Mouse (Mus musculus) cortical plate, adult 2 months (tissue): ENCODE measurements around the gene Poll. TPM values are rescaled to one million over a fixed set of nuclear protein-coding genes. Genes with fewer than 3 reads are reported as not detected.

Experiments
- H3K27ac ChIP-seq: fragments of 200-500 bp; 2 replicates; pipeline ENCODE4 v1.5.1; 2012; ENCODE audit warnings: low read length, control low read depth, inconsistent platforms; ENCODE audit not compliant: insufficient read depth
- H3K4me1 ChIP-seq: fragments of 200-500 bp; 2 replicates; pipeline ENCODE4 v1.6.1; 2011; ENCODE audit warnings: low read length; ENCODE audit not compliant: control insufficient read depth, insufficient read depth
- H3K4me3 ChIP-seq: fragments of 200-500 bp; 2 replicates; pipeline ENCODE4 v1.5.1; 2011; ENCODE audit warnings: mild to moderate bottlenecking, low read length, control low read depth; ENCODE audit not compliant: insufficient read depth
- CTCF ChIP-seq: fragments of 200-500 bp; IDR thresholded peaks from 2 replicates; pipeline ENCODE4 v1.5.1; 2011; ENCODE audit warnings: mild to moderate bottlenecking, control low read depth, low read length; ENCODE audit not compliant: insufficient read depth; ENCODE audit errors: extremely low read depth
- POLR2A ChIP-seq: fragments of 200-500 bp; IDR thresholded peaks from 2 replicates; pipeline ENCODE4 v1.6.1; 2011; ENCODE audit warnings: mild to moderate bottlenecking, low read length, control low read depth; ENCODE audit not compliant: insufficient read depth; ENCODE audit errors: extremely low read depth
- polyA plus RNA-seq: library from polyadenylated mRNA; depleted of rRNA; stranded (reverse); fragments of >200 nt; gene quantifications from 2 replicates; pipeline ENCODE4 v1.2.3, GENCODE M21; 2012

Poll gene
- polyA plus RNA-seq, 1 experiment: 10.8 TPM

- H3K4me3 ChIP-seq: no peak overlapping the region
- no peak overlapping the region for H3K27ac ChIP-seq
- H3K4me1 ChIP-seq: peaks cover 2% of the 10 kb centered on the region; the same call in 1 of the 2 replicates
- TF ChIP-seq POLR2A (no peak), CTCF (no peak)
These were observed 19.1 kb upstream of the Poll start for GRCm38 (mm10) chr19:45579416-45579815.

- H3K4me1 ChIP-seq: peaks cover 2% of the 10 kb centered on the region; the same call in 1 of the 2 replicates
- H3K27ac ChIP-seq: no peak overlapping the region
- TF ChIP-seq CTCF (no peak), POLR2A (no peak)
- no peak overlapping the region for H3K4me3 ChIP-seq
These were observed 18.6 kb upstream of the Poll start for GRCm38 (mm10) chr19:45578976-45579375.

DNA sequence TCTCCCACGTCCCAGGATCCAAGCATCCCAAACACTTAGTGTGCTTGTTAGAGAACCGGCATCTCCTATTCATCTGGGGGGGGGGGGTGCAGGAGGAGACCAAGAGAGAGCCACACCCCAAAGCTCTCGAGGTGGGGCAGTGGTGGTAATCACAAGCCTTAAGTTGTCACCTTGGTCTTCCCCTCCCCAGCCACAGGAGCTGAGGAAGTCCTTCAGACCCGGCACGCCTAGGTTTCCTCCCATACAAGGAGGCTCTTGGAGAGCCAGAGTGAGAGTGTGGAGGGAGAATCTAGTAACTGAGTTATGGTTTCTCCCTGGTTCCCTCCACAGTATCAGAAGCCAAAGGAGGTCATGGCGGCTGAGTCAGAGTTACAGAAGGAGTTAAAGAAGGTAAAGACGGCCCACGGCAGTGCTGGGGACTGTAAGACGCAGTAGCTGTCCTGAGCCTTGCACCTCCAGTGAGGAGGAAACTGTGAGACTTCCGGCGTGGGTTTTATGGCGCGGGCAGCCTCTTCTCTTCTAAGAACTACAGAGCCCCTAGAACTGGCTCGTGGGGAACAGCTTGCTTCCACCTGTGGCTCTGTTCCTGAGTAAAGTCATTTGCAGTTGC, 16.9 kb upstream of the Poll start:
- H3K27ac ChIP-seq: no peak overlapping the region
- TF ChIP-seq CTCF (no peak), POLR2A (no peak)
- H3K4me1 ChIP-seq: peaks cover 2% of the 10 kb centered on the region; the same call in 1 of the 2 replicates
- no peak overlapping the region for H3K4me3 ChIP-seq

DNA sequence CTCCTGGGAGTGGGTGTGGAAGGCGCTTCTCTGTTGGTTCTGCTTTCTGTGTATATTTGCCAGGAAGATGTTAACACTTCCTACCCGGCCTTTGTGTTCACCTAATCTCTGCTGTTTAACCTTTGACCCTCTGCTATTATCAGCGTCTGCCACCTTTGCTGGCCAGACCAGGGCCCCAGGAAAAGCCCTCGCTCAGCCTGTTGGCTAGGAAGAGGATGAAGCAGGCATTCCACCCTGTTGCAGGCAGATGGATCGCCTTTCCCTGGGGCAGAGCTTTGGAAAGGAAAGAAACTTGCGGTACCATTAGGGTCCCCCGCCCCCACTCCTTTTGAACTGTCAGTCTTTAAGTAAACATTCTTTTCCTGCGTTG, 15.3 kb upstream of the Poll start:
- TF ChIP-seq POLR2A: no peak
- H3K27ac ChIP-seq: no peak overlapping the region
- H3K4me3 ChIP-seq: no peak overlapping the region
- peaks cover 2% of the 10 kb centered on the region; the same call in 1 of the 2 replicates for H3K4me1 ChIP-seq

- Histone ChIP-seq H3K4me1 (peaks cover 2% of the 10 kb centered on the region; the same call in 1 of the 2 replicates), H3K4me3 (no peak overlapping the region), H3K27ac (no peak overlapping the region)
- TF ChIP-seq POLR2A (no peak), CTCF (no peak)
These were observed 14.8 kb upstream of the Poll start for GRCm38 (mm10) chr19:45574941-45575631.

GRCm38 (mm10) chr19:45574339-45574898, 14.1 kb upstream of the Poll start:
- Histone ChIP-seq H3K27ac (no peak overlapping the region), H3K4me1 (peaks cover 2% of the 10 kb centered on the region; the same call in 1 of the 2 replicates)
- TF ChIP-seq POLR2A (no peak), CTCF (no peak)

GRCm38 (mm10) chr19:45573861-45574267, 13.5 kb upstream of the Poll start:
- Histone ChIP-seq H3K4me3 (no peak overlapping the region), H3K4me1 (peaks cover 2% of the 10 kb centered on the region; the same call in 1 of the 2 replicates), H3K27ac (no peak overlapping the region)
- TF ChIP-seq POLR2A (no peak), CTCF (peak; percentile 82)

More at GRCm38 (mm10) chr19:45574339-45574898, 14.1 kb upstream of the Poll start:
- no peak overlapping the region for H3K4me3 ChIP-seq

- TF ChIP-seq CTCF: no peak
- no peak for TF ChIP-seq POLR2A
- no peak overlapping the region for H3K27ac ChIP-seq
- no peak overlapping the region for H3K4me3 ChIP-seq
- H3K4me1 ChIP-seq: peaks cover 2% of the 10 kb centered on the region; the same call in 1 of the 2 replicates
These were observed 12.7 kb upstream of the Poll start for GRCm38 (mm10) chr19:45573033-45573432.

GRCm38 (mm10) chr19:45567367-45567766, 7.0 kb upstream of the Poll start:
- H3K4me1 ChIP-seq: no peaks in the 10 kb centered on the region
- no peak overlapping the region for H3K4me3 ChIP-seq
- TF ChIP-seq CTCF (no peak), POLR2A (no peak)
- H3K27ac ChIP-seq: no peak overlapping the region

DNA sequence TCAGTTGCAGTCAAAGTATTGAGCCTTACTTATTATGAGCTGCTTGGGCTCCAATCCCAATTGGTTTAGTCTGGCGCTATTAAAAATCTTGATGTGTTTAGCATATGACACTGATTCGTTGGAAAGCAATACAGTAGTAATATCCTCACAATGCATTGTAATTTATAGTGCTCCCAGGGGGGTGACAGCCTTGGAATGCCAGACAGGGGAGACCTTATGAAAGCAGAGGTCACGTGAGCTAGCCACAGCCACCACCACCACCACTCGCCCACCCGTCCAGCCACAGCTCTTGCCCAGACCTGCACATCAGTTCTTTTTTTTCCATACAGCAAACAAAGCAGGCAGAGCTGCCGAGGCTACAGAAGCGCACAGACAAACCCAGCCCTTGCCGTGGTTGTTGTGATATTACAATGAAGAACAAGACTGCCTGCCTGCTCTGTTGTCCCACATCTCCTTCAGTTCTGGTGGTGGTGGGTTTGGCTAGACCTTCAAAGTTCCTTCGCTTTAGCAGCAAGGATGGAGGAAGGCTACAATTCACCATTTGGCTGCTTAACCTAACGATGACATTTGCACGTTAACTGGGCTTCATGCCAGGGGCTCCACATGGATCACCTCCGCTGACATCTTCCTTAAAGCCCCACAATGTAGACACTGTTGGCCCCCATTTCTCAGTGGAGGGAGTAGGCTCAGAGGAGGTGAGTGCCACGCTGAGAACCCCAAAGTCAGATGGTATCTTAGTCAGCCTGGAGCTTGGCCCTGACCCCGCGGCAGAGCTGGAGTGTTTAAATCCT, 5.8 kb upstream of the Poll start:
- Histone ChIP-seq H3K4me1 (no peaks in the 10 kb centered on the region), H3K4me3 (no peak overlapping the region), H3K27ac (no peak overlapping the region)
- TF ChIP-seq CTCF (no peak), POLR2A (no peak)
